Comparison of ENCODE assay signal across 12 mouse cellular contexts in genomic region chr3:88629244-88629643, GRCm38 (mm10). TPM values are rescaled to one million over a fixed set of nuclear protein-coding genes. Genes with fewer than 3 reads are reported as not detected.
DNase-seq lines count a peak whose midpoint lies in the region; ATAC-seq lines count a peak whose summit lies in the region.
"Had no signal": no experiment of that assay in that cellular context is flagged by ENCODE, and none has a peak within 500 bp of the region (broad histone marks: within the 10 kb centered on the region; RNA-seq: fewer than 3 reads in every experiment).

No protein-coding gene starts in this region.

- no peaks in the 10 kb centered on the region for H3K27me3 ChIP-seq in hindbrain, embryonic 12.5 days
- H3K27me3 ChIP-seq in hindbrain, embryonic 11.5 days (ENCODE audit: control insufficient read depth, insufficient read depth, low read length) = no peaks in the 10 kb centered on the region
- H3K27me3 ChIP-seq: midbrain, embryonic 12.5 days had no signal

- peaks cover 54% of the 10 kb centered on the region for H3K4me1 ChIP-seq in hindbrain, embryonic 12.5 days
- peaks cover 14% of the 10 kb centered on the region for H3K4me1 ChIP-seq in hindbrain, embryonic 11.5 days (replicated peaks; ENCODE audit: control insufficient read depth, insufficient read depth, low read length)

- H3K36me3 ChIP-seq in hindbrain, embryonic 12.5 days = peaks cover 68% of the 10 kb centered on the region
- peaks cover 13% of the 10 kb centered on the region for H3K36me3 ChIP-seq in hindbrain, embryonic 11.5 days (ENCODE audit: control insufficient read depth, insufficient read depth, low read length)

- H3K4me2 ChIP-seq in hindbrain, embryonic 12.5 days (replicated peaks) = no peak overlapping the region
- no peak overlapping the region for H3K4me2 ChIP-seq in hindbrain, embryonic 11.5 days (replicated peaks; ENCODE audit: low read depth, low read length)
- H3K4me2 ChIP-seq: midbrain, embryonic 12.5 days had no signal

- ATAC-seq in hindbrain, embryonic 12.5 days (ENCODE audit: low FRiP score) = no peak
- ATAC-seq in hindbrain, embryonic 11.5 days (ENCODE audit: low FRiP score) = no peak
- ATAC-seq: intestine, embryonic 16.5 days had no signal

- DNase-seq in hindbrain, embryonic 11.5 days (ENCODE audit: low spot score) = no peak
- peak; percentile 92 for DNase-seq in right cerebral cortex, adult 18-20 months
- no peak for DNase-seq in right cerebral cortex, postnatal 4 days
- peak; percentile 74 to 87 for DNase-seq in left cerebral cortex, adult 18-20 months (ENCODE audit: low spot score in 2 of 2)
- DNase-seq in spleen, postnatal 10 days (ENCODE audit: low spot score in 2 of 2) = no peak
- no peak for DNase-seq in cerebellum, postnatal 4 days (ENCODE audit: low spot score in 2 of 2)

- H3K4me3 ChIP-seq in hindbrain, embryonic 12.5 days = no peak overlapping the region
- H3K4me3 ChIP-seq in hindbrain, embryonic 11.5 days (ENCODE audit: low read depth, low read length) = no peak overlapping the region
- H3K4me3 ChIP-seq: midbrain, embryonic 12.5 days had no signal

- H3K9me3 ChIP-seq in hindbrain, embryonic 12.5 days (replicated peaks) = no peaks in the 10 kb centered on the region
- no peaks in the 10 kb centered on the region for H3K9me3 ChIP-seq in hindbrain, embryonic 11.5 days (ENCODE audit: control insufficient read depth, low read length)
- H3K9me3 ChIP-seq: G1E; midbrain, embryonic 12.5 days had no signal

- peak overlapping the region; percentile 32; the same call in 1 of the 2 replicates for H3K9ac ChIP-seq in hindbrain, embryonic 12.5 days
- no peak overlapping the region for H3K9ac ChIP-seq in hindbrain, embryonic 11.5 days (ENCODE audit: low read depth, low read length)
- H3K9ac ChIP-seq: midbrain, embryonic 12.5 days had no signal

- WGBS in hindbrain, embryonic 12.5 days = 73% methylated on average over 13 of the region's 13 CpGs
- 84% methylated on average over 13 of the region's 13 CpGs for WGBS in hindbrain, embryonic 11.5 days

- H3K27ac ChIP-seq in hindbrain, embryonic 12.5 days = no peak overlapping the region
- H3K27ac ChIP-seq in hindbrain, embryonic 11.5 days (ENCODE audit: low read depth, low read length) = no peak overlapping the region
- H3K27ac ChIP-seq: midbrain, embryonic 12.5 days had no signal

RNA-seq across cellular contexts. Expression of gene Arhgef2, which starts 23.5 kb away (rescaled TPM):
- polyA plus RNA-seq in hindbrain, embryonic 12.5 days (2016; fragmentation: Nextera tagmentation; extraction: Ambion mirVana) = 171 and 179 TPM in 2 replicates
- 149 and 181 TPM in 2 replicates for polyA plus RNA-seq in hindbrain, embryonic 11.5 days (2014; fragmentation: Nextera tagmentation; extraction: Ambion mirVana)
- total RNA-seq in left cerebral cortex, adult 18-20 months (2021) = 100 to 1,000 TPM; 219 to 239 TPM

RNA-seq across cellular contexts. Expression of gene Rxfp4, which starts 23.7 kb away (rescaled TPM):
- not detected in 2 replicates for polyA plus RNA-seq in hindbrain, embryonic 12.5 days (2016; fragmentation: Nextera tagmentation; extraction: Ambion mirVana)
- not detected in 2 replicates for polyA plus RNA-seq in hindbrain, embryonic 11.5 days (2014; fragmentation: Nextera tagmentation; extraction: Ambion mirVana)
- total RNA-seq in left cerebral cortex, adult 18-20 months (2021) = not detected
- total RNA-seq: G1E had no signal
- polyA plus RNA-seq: brain, embryonic 14.5 days; G1E; intestine, embryonic 16.5 days; midbrain, embryonic 12.5 days; spleen, adult 2 months had no signal

RNA-seq across cellular contexts. Expression of gene Ssr2, which starts 53.6 kb away (rescaled TPM):
- polyA plus RNA-seq in hindbrain, embryonic 12.5 days (2016; fragmentation: Nextera tagmentation; extraction: Ambion mirVana) = 152 and 155 TPM in 2 replicates
- 152 and 169 TPM in 2 replicates for polyA plus RNA-seq in hindbrain, embryonic 11.5 days (2014; fragmentation: Nextera tagmentation; extraction: Ambion mirVana)
- 10 to 100 TPM; 87.6 to 89.5 TPM for total RNA-seq in left cerebral cortex, adult 18-20 months (2021)

RNA-seq across cellular contexts. Expression of gene Khdc4, which starts 56.4 kb away (rescaled TPM):
- 117 and 119 TPM in 2 replicates for polyA plus RNA-seq in hindbrain, embryonic 12.5 days (2016; fragmentation: Nextera tagmentation; extraction: Ambion mirVana)
- polyA plus RNA-seq in hindbrain, embryonic 11.5 days (2014; fragmentation: Nextera tagmentation; extraction: Ambion mirVana) = 103 and 105 TPM in 2 replicates
- 10 to 100 TPM; 56.8 to 57.8 TPM for total RNA-seq in left cerebral cortex, adult 18-20 months (2021)

Comparison
In these comparisons a context has a peak if more than half of its experiments do, and no peak if none do; other contexts are left out.
1. DNase-seq: peak in right cerebral cortex, adult 18-20 months (single experiment) and left cerebral cortex, adult 18-20 months (2 of 2); none in hindbrain, embryonic 11.5 days (single experiment), right cerebral cortex, postnatal 4 days (single experiment), spleen, postnatal 10 days (0 of 2) and cerebellum, postnatal 4 days (0 of 2).